Mouse (Mus musculus): ENCODE data around the gene Dnajb14.
"Not testable (repeated sequence)": the region's sequence is repeated elsewhere in the genome, so short reads cannot be mapped to it uniquely, and the experiment has no call there.

Dnajb14 gene

DNA sequence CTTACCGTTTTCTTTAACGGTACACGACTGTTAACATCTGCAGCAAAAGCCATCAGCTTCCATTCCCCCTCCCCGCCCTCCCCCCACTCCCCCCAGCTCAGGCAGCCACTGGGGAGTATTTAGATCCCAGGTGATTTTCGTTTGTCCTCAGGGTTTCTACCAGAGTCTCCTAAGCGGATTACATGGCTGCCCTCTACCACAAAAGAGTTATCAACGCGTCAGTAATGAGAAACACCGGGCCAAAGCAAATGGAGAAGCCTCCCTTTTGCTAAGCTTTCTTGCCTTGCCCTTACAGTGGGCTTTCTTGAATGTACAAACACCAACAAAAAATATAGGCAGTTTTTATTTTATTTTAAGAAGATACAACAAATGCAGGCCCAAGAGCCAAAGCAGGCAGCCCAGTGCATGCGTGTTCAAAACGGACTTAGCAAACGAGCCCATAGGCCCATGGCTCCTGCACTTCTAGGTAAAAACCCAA, 50.3 kb downstream of the Dnajb14 start:
- in situ Hi-C loops (cut with MboI, MseI), result no loop called here

- in situ Hi-C loops (cut with MboI, MseI), result no loop called here
Measured at GRCm38 (mm10) chr3:137918172-137918931, 50.9 kb downstream of the Dnajb14 start, which contains the start of gene Lamtor3. Gene Lamtor3, plus strand, starts transcription at chr3:137918506.

GRCm38 (mm10) chr3:137918932-137919311, 51.4 kb downstream of the Dnajb14 start:
- in situ Hi-C loops (cut with MboI, MseI), result no loop called here

DNA sequence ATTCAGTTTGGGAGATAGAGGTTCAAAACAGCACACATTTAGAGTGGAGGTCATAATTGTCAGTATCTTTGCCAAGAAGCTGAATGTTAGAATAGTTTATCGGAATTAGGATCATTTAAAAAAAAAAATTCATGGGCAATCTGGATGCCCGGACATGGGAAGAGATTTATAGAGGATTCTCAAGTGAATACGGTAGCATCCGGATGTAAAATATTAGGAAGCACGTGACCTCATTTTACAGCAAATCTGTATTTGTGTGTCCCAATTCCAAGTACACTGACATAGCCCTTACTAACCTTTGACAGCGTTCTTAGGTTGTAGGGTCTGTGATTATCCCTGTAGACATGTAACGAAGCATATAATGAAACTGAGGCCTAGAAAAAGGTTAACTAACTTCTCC, 51.9 kb downstream of the Dnajb14 start:
- in situ Hi-C loops (cut with MboI, MseI), result no loop called here

DNA sequence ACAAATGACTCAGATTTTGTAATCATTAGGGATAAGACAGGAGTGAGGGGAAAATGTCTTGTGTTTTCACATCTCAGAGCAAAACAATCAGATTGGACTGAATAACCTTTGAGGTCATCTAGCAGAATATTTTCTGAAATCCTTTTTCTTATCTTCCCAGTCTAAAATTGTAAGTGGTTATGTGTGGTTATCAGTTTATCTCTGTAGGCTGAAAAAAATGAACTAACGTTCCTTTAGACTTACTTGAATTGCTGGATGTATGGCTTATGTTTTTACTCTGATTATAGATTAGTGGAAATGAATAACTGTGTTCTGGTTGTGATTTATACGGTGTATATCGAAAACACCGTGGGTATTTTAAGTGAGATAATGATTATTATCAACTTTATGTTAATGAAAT, 53.1 kb downstream of the Dnajb14 start:
- in situ Hi-C loops (cut with MboI, MseI), result no loop called here

DNA sequence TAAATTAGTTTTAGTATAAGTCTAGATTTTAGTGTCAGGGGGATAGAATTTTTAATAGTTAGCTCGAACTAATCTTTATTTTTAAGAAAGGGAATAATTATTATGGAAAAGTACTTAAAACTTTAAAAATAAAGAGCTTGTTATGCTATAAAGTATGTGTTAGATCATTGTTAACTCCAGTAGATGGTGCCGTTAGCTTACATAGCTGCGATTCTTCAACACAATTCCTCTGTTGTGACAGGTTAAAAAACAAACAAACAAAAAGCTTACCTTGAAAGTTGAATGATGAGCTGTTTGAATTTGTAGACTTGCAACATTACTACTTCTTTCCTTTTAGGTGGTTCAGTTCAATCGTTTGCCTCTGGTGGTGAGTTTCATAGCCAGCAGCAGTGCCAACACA, 59.5 kb downstream of the Dnajb14 start:
- in situ Hi-C loops (cut with MboI, MseI), result no loop called here

DNA sequence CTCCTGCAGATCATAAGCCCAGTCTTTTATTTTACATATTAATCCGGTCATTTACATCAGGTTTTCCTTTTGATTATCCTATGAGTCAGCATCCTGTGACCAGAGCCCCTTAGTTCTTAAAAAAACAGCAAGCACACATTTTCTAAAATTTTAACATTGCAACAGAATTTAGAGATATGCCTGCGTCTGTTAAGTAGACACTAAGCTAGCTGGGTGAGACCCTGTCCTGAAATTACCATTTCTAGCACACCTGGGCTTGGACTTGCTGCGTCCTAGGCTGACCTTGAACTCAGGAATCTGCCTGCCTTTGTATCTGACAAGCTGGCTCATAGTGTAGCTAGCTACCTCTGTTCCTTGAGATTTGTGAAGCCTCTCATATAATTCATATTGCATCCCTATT, 62.5 kb downstream of the Dnajb14 start:
- in situ Hi-C loops (cut with MboI, MseI), result no loop called here

DNA sequence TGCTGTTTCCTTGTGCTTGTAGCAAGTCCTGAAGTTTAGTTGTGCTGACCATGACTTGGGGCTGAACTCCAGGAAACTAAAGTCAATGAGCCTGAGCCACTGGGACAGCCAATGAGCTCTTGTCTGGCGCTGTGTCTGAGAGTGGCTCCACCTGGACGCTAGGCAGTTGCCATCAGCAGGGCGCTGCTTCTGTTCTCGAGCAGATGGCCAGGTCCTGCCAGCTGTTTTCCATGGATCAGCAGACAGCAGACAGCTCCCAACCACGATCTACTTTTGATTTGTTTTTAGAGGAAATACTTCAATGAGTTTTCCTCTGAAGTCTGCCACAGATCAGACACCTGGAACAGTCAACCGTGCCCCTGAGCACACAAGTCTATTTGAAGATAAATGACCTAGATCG, 65.3 kb downstream of the Dnajb14 start:
- in situ Hi-C loops (cut with MboI, MseI), result no loop called here

DNA sequence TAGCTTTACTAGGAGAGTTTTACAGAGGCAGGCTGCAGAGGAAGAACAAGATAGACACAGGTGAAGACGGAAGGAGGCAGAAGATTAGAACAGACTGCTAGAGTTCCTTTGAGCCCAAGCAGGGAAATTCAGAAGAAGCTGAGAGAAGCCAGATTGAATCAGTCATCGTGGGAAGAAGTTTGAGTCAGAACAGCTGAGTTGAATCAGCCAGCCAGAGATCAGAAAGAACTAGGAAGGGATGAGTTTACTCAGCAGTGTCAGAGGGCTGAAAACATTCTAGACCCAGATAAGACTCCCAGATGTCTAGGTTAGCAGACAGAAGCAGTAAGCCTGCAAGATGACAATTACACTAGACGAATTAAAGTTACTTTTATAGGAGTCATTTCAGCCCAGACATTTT, 66.5 kb downstream of the Dnajb14 start:
- in situ Hi-C loops (cut with MboI, MseI), result no loop called here

DNA sequence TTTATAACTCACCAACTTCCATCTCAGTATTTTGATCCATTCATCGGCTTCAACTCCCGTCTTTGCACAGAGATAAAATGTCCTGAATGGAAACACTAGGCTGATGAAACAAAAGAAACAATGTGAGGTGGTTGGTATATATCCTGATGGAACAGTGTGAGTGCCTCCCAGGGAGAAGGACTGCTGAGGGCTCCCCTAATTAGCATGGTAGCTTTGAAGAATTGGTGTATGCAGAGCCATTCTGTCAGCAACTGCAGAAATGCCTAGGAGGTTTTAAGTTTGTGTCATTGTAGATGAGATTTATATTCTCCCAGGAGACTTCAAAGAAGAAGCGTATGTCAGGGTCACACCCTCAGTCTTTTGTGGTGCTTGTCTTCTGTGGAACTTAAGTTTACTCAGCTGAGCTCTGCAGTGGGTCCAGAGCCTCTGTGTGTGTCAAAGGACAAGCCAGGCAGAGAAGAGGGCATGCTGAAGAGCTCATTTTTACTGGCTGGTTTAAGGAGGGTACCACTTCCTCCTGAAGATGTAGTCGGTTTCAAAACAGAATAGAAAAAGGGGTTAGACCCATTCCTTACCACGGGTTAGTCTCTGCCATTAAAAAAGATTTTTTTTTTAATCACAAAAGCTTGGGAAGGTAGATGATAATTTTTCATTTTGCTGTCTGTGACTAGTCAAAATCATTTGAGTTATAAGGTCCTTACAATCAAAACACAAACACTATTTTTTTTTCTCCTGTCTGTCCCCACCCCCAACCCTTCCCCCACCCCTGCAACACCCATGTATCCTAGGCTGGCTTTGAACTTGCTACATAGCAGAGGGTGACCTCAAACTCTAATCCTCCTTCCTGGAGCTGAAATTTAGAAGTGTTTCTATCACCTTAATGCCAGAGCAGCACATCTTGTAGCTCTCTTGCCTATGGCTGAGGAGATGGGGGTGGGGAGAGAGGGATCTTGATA, 68.4 kb downstream of the Dnajb14 start:
- in situ Hi-C loops (cut with MboI, MseI), result no loop called here

GRCm38 (mm10) chr3:137936541-137936940, 69.1 kb downstream of the Dnajb14 start:
- in situ Hi-C loops (cut with MboI, MseI), result no loop called here

GRCm38 (mm10) chr3:137938608-137939007, 71.1 kb downstream of the Dnajb14 start:
- in situ Hi-C loops (cut with MboI, MseI), result no loop called here

GRCm38 (mm10) chr3:137940757-137941156, 73.3 kb downstream of the Dnajb14 start:
- in situ Hi-C loops (cut with MboI, MseI), result no loop called here

- in situ Hi-C loops (cut with MboI, MseI), result no loop called here
Measured at GRCm38 (mm10) chr3:137941555-137941954, 74.1 kb downstream of the Dnajb14 start.

DNA sequence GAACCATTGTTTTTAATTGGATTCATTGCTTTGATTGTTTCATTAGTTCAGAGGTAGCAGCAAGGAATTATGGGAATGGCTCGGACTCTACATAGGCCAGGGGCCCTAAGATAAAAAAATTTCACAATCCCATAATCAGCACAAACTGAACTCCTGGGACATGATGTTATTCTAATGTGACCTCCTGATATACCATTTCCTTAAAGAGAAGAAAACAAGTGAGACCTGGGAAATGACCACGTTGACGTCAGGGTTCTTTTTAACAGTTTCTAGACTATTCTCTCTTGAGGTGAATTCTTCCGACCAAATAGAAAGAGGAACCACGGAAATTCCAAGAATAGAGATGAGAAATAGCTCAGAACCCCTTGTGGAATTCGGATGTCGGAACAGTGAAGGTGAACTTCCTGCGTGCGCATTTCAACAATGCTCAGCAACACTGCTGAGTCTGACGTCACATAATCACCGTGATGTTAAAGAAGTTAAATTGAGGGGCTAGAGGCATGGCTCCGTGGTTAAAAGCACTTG, 74.7 kb downstream of the Dnajb14 start:
- in situ Hi-C loops (cut with MboI, MseI), result no loop called here

DNA sequence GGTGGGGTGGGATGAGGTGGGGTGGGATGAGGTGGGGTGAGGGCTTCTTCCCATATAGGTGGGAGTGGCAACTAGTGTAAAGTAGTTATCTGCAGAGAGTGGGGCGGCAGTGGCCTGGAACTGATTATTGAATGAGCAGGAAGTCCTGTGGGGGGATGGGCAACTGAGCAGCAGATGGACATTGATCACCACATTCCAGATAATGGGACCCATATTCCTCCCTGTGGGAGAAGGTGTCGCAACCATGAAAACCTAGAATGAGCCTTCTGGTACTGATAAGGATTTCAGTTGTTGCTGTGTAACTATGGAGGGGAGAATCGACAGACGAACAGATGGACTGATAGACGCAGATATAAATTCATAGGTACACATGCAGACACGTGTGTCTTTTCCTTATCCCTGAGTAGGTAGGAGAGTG, 76.3 kb downstream of the Dnajb14 start:
- in situ Hi-C loops (cut with MboI, MseI), result no loop called here

GRCm38 (mm10) chr3:137946827-137947226, 79.4 kb downstream of the Dnajb14 start:
- in situ Hi-C loops (cut with MboI, MseI), result no loop called here

DNA sequence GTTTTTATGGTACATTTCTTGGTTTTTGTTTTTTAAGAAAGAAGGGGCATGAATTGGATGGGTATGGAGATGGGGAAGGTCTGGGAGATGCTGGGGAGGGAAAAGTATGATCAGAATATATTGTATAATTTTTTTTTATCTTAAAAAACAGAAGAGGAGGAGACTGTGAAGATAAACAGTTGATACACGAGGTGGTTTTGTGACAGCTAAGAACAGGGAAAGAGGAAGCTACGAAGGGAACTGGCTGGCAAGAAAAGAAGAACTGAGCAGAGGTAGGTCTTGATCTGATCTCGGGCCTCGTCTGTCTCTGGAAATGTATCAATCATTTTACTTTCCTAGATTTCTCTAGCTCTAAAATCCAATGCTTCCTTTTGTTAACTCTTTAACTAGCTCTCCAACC, 80.0 kb downstream of the Dnajb14 start:
- in situ Hi-C loops (cut with MboI, MseI), result no loop called here

DNA sequence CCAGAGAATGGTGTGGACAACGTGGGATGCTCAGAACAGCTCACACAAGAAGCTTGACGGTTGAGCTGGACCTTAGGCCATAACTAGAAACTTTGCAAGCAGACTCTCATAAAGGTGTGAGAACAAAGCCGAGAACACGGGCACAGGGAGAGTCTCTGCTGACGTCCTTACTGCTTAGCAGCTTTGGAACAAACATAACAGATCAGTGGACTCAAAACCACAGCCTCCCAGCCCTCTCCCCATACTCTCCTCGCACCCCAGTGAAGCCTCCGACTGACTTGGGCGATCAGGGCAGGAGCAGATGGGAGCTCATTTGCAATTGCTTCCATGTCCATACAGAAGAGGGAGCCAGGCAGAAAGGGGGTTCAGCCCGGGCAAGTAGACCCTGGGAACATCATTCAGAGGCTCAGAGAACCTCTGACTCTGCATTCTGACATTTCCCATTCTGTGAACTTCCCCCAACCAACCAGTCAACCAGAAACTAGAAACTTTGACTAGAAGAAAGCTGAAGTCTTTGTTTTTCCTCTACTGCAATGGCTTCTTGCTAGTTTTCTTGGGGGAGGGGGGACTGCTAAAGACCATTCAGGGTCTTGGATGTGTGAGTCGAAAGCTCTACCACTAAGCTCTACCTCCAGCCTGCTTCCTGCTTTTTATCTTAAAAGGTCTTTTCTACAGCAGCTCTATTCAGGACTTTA, 82.9 kb downstream of the Dnajb14 start:
- in situ Hi-C loops (cut with MboI, MseI), result no loop called here

DNA sequence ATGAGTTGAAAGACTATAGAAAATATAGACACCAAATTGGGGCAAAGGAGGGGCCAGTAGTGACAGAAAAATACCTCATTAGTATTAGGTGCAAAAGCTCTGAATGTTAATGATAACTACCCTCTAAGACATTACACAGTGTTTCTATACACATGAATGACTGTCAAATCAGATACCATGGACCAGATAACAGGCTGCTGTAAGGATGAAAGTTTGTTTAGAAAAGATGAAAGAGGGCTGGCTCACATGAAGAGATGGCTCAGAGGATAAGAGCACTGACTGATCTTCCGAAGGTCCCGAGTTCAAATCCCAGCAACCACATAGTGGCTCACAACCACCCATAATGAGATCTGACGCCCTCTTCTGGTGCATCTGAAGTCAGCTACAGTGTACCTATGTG, 83.8 kb downstream of the Dnajb14 start:
- in situ Hi-C loops (cut with MboI, MseI), result not testable (repeated sequence)

DNA sequence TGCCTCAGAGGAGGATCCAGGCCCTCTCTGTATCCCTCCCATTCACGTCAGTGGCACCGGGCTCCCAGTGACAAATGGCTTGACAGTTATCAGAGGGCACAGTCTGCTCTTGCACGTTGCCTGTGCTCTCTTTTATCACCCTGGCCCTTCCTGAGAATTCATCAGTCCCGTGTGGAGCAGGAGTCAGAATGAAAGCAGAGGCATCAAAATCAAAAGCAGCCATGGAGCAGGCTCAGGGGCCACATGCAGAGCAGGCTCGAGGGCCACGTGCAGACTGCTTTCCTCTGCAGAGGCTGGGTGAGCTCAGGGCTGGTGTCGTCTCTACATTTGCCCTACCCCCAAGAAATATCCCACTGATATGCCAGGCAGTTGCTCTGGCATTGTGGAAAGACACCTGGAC, 84.3 kb downstream of the Dnajb14 start:
- in situ Hi-C loops (cut with MboI, MseI), result no loop called here

All from T-helper 2 cell (primary cell).